Mouse (Mus musculus): Measurements from ENCODE around the gene Mfsd7a. TPM values are rescaled to one million over a fixed set of nuclear protein-coding genes. Genes with fewer than 3 reads are reported as not detected.

The Mfsd7a gene
- polyA plus RNA-seq, 1 experiment from 2014 or later, result 0.30 TPM

GRCm38 (mm10) chr5:108447857-108448256, 834 bp downstream of the Mfsd7a start:
- no peak overlapping the region for H3K9ac ChIP-seq (ENCODE audit: low read depth, low read length)
- peak overlapping the region; percentile 76 for H3K4me2 ChIP-seq (replicated peaks; ENCODE audit: low read depth, low read length)
- no peaks in the 10 kb centered on the region for H3K4me1 ChIP-seq (ENCODE audit: control insufficient read depth, insufficient read depth, low read length)
- WGBS, result 88% methylated on average over 7 of the region's 7 CpGs
- no peaks in the 10 kb centered on the region for H3K36me3 ChIP-seq (ENCODE audit: control insufficient read depth, insufficient read depth, low read length)
- no peak overlapping the region for H3K4me3 ChIP-seq (ENCODE audit: low read length)
- ATAC-seq (ENCODE audit: low FRiP score, low TSS enrichment), result 0 out of 2 replicates have a peak, but pooled peaks have one; percentile 2
- H3K9me3 ChIP-seq (ENCODE audit: control insufficient read depth, low read length), result no peaks in the 10 kb centered on the region
- H3K27ac ChIP-seq (ENCODE audit: low read depth, low read length), result no peak overlapping the region
- H3K27me3 ChIP-seq (ENCODE audit: control insufficient read depth, insufficient read depth, low read length), result no peaks in the 10 kb centered on the region; the same call in 1 of the 2 replicates

DNA sequence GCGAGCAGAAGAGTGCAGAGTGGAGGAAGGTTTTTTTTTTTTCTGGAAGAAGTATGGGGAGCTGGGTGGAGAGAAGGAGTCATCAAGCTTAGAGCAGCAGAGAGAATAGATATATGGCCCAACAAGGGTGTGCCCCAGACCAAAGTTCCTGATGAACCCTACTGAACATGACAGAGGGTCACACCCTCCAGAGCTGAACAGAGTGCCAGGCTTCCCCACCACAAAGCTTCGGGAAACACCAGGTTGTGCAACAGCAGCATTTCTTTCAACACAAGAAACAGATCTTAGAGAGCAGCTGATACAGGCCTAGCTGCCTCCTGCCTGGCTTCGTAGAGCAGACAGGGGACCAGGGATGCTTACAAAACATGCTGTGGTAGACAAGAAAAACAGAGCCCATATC, 1.7 kb downstream of the Mfsd7a start:
- no peaks in the 10 kb centered on the region for H3K36me3 ChIP-seq (ENCODE audit: control insufficient read depth, insufficient read depth, low read length)
- no peak overlapping the region for H3K4me3 ChIP-seq (ENCODE audit: low read length)
- ATAC-seq (ENCODE audit: low FRiP score, low TSS enrichment), result no peak
- no peak overlapping the region for H3K4me2 ChIP-seq (replicated peaks; ENCODE audit: low read depth, low read length)
- H3K4me1 ChIP-seq (ENCODE audit: control insufficient read depth, insufficient read depth, low read length), result no peaks in the 10 kb centered on the region
- no peaks in the 10 kb centered on the region for H3K9me3 ChIP-seq (ENCODE audit: control insufficient read depth, low read length)
- H3K9ac ChIP-seq (ENCODE audit: low read depth, low read length), result no peak overlapping the region
- WGBS, result 93% methylated on average over 3 of the region's 3 CpGs
- H3K27me3 ChIP-seq (ENCODE audit: control insufficient read depth, insufficient read depth, low read length), result no peaks in the 10 kb centered on the region; the same call in 1 of the 2 replicates
- no peak overlapping the region for H3K27ac ChIP-seq (ENCODE audit: low read depth, low read length)

DNA sequence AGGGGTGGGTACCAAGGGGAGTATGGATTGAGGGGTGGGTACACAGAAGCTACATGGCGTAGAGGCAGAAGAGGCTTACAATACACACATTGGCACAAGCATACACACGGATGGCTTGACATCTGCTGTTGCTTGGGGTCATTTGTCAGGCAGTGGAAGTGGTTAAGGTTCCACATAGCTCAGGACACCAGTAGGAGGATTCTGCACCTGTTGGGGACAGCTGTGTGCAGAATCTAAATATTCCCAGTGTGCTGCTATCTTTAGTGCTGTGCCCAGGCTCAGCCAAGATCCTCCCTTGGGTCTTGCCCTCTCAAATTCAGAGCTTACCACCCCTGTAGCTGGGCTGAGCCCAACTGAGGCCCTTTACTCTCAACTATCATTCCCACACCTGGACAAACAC, 12.6 kb downstream of the Mfsd7a start:
- Histone ChIP-seq H3K36me3 (ENCODE audit: control insufficient read depth, insufficient read depth, low read length) (peaks cover 18% of the 10 kb centered on the region), H3K4me1 (ENCODE audit: control insufficient read depth, insufficient read depth, low read length) (peaks cover 7% of the 10 kb centered on the region), H3K4me2 (replicated peaks; ENCODE audit: low read depth, low read length) (no peak overlapping the region), H3K27ac (ENCODE audit: low read depth, low read length) (no peak overlapping the region), H3K27me3 (ENCODE audit: control insufficient read depth, insufficient read depth, low read length) (no peaks in the 10 kb centered on the region), H3K9me3 (ENCODE audit: control insufficient read depth, low read length) (no peaks in the 10 kb centered on the region), H3K4me3 (ENCODE audit: low read length) (no peak overlapping the region), H3K9ac (ENCODE audit: low read depth, low read length) (no peak overlapping the region)
- no peak for ATAC-seq (ENCODE audit: low FRiP score, low TSS enrichment)
- WGBS, result 76% methylated on average over 2 of the region's 2 CpGs

GRCm38 (mm10) chr5:108433804-108434587, 14.7 kb downstream of the Mfsd7a start, which contains the start of gene Atp5k:
Gene Atp5k, minus strand, starts transcription at chr5:108434448.
- ATAC-seq (ENCODE audit: low FRiP score, low TSS enrichment), result peak; percentile 93
- Histone ChIP-seq H3K9me3 (ENCODE audit: control insufficient read depth, low read length) (no peaks in the 10 kb centered on the region), H3K4me2 (replicated peaks; ENCODE audit: low read depth, low read length) (peak within 1 kb of the TSS; percentile 67), H3K27ac (ENCODE audit: low read depth, low read length) (0 out of 2 replicates have a peak within 1 kb of the TSS, but pooled peaks have one; percentile 15), H3K4me1 (ENCODE audit: control insufficient read depth, insufficient read depth, low read length) (peaks cover 7% of the 10 kb centered on the region), H3K27me3 (ENCODE audit: control insufficient read depth, insufficient read depth, low read length) (no peaks in the 10 kb centered on the region), H3K4me3 (ENCODE audit: low read length) (peak within 1 kb of the TSS; percentile 80), H3K9ac (ENCODE audit: low read depth, low read length) (peak within 1 kb of the TSS; percentile 84), H3K36me3 (ENCODE audit: control insufficient read depth, insufficient read depth, low read length) (peaks cover 32% of the 10 kb centered on the region)
- WGBS, result 1% methylated on average over 42 of the region's 42 CpGs

- no peak overlapping the region for H3K4me3 ChIP-seq (ENCODE audit: low read length)
- ATAC-seq (ENCODE audit: low FRiP score, low TSS enrichment), result no peak
- H3K4me1 ChIP-seq (ENCODE audit: control insufficient read depth, insufficient read depth, low read length), result peaks cover 7% of the 10 kb centered on the region
- peaks cover 32% of the 10 kb centered on the region for H3K36me3 ChIP-seq (ENCODE audit: control insufficient read depth, insufficient read depth, low read length)
- WGBS, result 91% methylated on average over 6 of the region's 6 CpGs
- H3K9ac ChIP-seq (ENCODE audit: low read depth, low read length), result no peak overlapping the region
- no peaks in the 10 kb centered on the region for H3K27me3 ChIP-seq (ENCODE audit: control insufficient read depth, insufficient read depth, low read length)
- H3K4me2 ChIP-seq (replicated peaks; ENCODE audit: low read depth, low read length), result no peak overlapping the region
- H3K9me3 ChIP-seq (ENCODE audit: control insufficient read depth, low read length), result no peaks in the 10 kb centered on the region
- no peak overlapping the region for H3K27ac ChIP-seq (ENCODE audit: low read depth, low read length)
Observed at GRCm38 (mm10) chr5:108431196-108431595, 17.5 kb downstream of the Mfsd7a start.

DNA sequence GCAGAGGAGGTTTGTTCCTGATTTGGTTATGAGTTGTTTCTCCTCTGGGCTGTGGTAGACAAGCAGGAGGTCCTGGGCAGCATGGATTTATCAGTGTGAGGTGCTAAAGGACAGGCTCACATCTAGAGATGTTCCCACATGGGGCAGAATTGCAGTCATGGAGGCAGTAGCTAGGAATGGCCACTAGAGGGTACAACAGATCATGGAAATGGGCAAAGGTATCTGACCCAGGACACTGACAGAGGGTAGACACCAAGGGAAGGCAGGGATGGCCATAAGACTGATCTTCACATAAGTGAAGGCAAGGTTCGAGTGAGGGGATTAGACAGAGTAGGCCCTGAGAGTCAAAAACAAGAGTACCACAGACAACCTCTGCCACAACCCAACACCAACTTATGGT, 21.5 kb downstream of the Mfsd7a start:
- WGBS, result 67% methylated on average over 1 of the region's 1 CpGs
- no peaks in the 10 kb centered on the region for H3K9me3 ChIP-seq (ENCODE audit: control insufficient read depth, low read length)
- ATAC-seq (ENCODE audit: low FRiP score, low TSS enrichment), result peak; percentile 65; the same call in 1 of the 2 replicates

DNA sequence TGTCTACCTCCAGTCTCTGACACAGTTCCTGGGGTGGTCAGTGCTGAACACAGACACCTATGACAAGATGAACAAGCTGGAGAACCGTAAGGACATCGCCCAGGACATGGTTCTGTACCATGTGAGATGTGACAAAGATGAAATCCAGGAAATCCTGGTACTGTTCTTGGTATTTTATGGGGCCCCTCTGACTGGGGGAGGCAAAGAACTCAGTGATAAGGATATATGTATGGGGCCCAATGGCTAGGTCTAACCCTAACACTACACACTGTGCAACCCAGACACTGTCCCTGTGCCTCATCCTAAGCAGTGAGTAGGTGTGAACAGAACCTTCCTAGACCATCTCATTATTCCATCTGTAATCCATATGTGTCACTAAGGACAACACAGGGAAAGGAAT, 25.3 kb downstream of the Mfsd7a start:
- H3K27me3 ChIP-seq (ENCODE audit: control insufficient read depth, insufficient read depth, low read length), result no peaks in the 10 kb centered on the region
- H3K36me3 ChIP-seq (ENCODE audit: control insufficient read depth, insufficient read depth, low read length), result no peaks in the 10 kb centered on the region
- H3K4me1 ChIP-seq (ENCODE audit: control insufficient read depth, insufficient read depth, low read length), result no peaks in the 10 kb centered on the region
- no peak overlapping the region for H3K9ac ChIP-seq (ENCODE audit: low read depth, low read length)
- H3K27ac ChIP-seq (ENCODE audit: low read depth, low read length), result no peak overlapping the region
- WGBS, result 86% methylated on average over 2 of the region's 2 CpGs
- H3K4me2 ChIP-seq (replicated peaks; ENCODE audit: low read depth, low read length), result no peak overlapping the region
- no peak for ATAC-seq (ENCODE audit: low FRiP score, low TSS enrichment)
- no peaks in the 10 kb centered on the region for H3K9me3 ChIP-seq (ENCODE audit: control insufficient read depth, low read length)
- no peak overlapping the region for H3K4me3 ChIP-seq (ENCODE audit: low read length)

More for the DNA sequence above, 21.5 kb downstream of the Mfsd7a start:
- Histone ChIP-seq H3K27me3 (ENCODE audit: control insufficient read depth, insufficient read depth, low read length) (no peaks in the 10 kb centered on the region), H3K4me3 (ENCODE audit: low read length) (no peak overlapping the region), H3K36me3 (ENCODE audit: control insufficient read depth, insufficient read depth, low read length) (peaks cover 25% of the 10 kb centered on the region), H3K4me1 (ENCODE audit: control insufficient read depth, insufficient read depth, low read length) (no peaks in the 10 kb centered on the region), H3K27ac (ENCODE audit: low read depth, low read length) (no peak overlapping the region), H3K9ac (ENCODE audit: low read depth, low read length) (no peak overlapping the region), H3K4me2 (replicated peaks; ENCODE audit: low read depth, low read length) (no peak overlapping the region)

DNA sequence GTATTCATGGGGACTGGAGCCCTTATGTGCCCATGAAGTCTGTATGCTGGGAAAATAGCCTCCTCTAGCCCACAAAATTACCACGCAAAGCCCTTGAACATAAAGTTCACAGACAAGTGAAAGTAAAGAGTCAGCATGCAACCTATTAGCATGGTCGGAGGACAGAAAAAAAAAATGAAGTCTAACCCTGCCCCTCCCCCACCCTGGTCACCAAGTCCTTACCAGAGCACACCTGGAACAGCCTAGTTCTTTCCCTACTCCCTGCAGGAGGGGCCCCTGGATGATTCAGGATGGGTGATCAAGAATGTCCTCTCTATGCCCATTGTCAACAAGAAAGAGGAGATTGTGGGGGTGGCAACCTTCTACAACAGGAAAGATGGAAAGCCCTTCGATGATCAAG, 25.9 kb downstream of the Mfsd7a start:
- Histone ChIP-seq H3K4me1 (ENCODE audit: control insufficient read depth, insufficient read depth, low read length) (no peaks in the 10 kb centered on the region), H3K4me2 (replicated peaks; ENCODE audit: low read depth, low read length) (no peak overlapping the region), H3K4me3 (ENCODE audit: low read length) (no peak overlapping the region), H3K27ac (ENCODE audit: low read depth, low read length) (no peak overlapping the region), H3K9me3 (ENCODE audit: control insufficient read depth, low read length) (no peaks in the 10 kb centered on the region), H3K27me3 (ENCODE audit: control insufficient read depth, insufficient read depth, low read length) (no peaks in the 10 kb centered on the region), H3K36me3 (ENCODE audit: control insufficient read depth, insufficient read depth, low read length) (no peaks in the 10 kb centered on the region), H3K9ac (ENCODE audit: low read depth, low read length) (no peak overlapping the region)
- WGBS, result 76% methylated on average over 3 of the region's 3 CpGs
- ATAC-seq (ENCODE audit: low FRiP score, low TSS enrichment), result no peak

DNA sequence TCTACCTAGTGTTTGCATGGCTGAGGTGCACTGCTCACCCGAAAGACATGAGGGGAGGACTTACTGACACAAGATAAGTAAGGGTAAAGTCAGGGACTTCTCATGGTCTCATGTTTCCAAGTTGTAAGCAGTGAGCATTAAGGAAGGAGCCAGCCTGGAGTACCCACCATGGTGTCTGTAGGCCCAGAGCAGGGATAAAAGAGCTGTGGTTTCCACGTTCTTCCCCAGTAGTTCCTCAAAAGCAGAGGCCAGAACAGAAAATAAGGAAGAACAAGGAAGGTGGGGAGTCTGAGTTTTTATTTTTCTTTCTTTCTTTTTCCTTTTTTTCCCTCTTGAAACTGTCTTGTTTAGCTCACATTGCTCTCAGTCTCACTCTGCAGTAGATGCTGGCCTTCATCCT, 34.0 kb downstream of the Mfsd7a start:
- no peak overlapping the region for H3K4me2 ChIP-seq (replicated peaks; ENCODE audit: low read depth, low read length)
- H3K27me3 ChIP-seq (ENCODE audit: control insufficient read depth, insufficient read depth, low read length), result no peaks in the 10 kb centered on the region; the same call in 1 of the 2 replicates
- WGBS, result 61% methylated on average over 2 of the region's 2 CpGs
- H3K4me3 ChIP-seq (ENCODE audit: low read length), result no peak overlapping the region
- H3K27ac ChIP-seq (ENCODE audit: low read depth, low read length), result no peak overlapping the region
- H3K36me3 ChIP-seq (ENCODE audit: control insufficient read depth, insufficient read depth, low read length), result no peaks in the 10 kb centered on the region
- no peaks in the 10 kb centered on the region for H3K4me1 ChIP-seq (ENCODE audit: control insufficient read depth, insufficient read depth, low read length)
- H3K9ac ChIP-seq (ENCODE audit: low read depth, low read length), result no peak overlapping the region
- ATAC-seq (ENCODE audit: low FRiP score, low TSS enrichment), result no peak
- H3K9me3 ChIP-seq (ENCODE audit: control insufficient read depth, low read length), result no peaks in the 10 kb centered on the region

All from kidney, embryonic 14.5 days (tissue).